Mouse (Mus musculus) hindbrain, embryonic 15.5 days (tissue): Measurements from ENCODE around the gene Prtn3. TPM values are rescaled to one million over a fixed set of nuclear protein-coding genes. Genes with fewer than 3 reads are reported as not detected.

Experiments
- ATAC-seq: fragments of 200-750 bp; cut with Nextera tagmentation; 2 replicates; pipeline ENCODE4 v1.8.0; 2017; ENCODE audit warnings: low read depth, moderate number of reproducible peaks, moderate TSS enrichment; ENCODE audit not compliant: low FRiP score
- H3K27ac ChIP-seq: fragments of 300-500 bp; sonication (generic); replicated peaks from 2 replicates; pipeline ENCODE4 v1.5.1; 2015; ENCODE audit warnings: mild to moderate bottlenecking, inconsistent platforms
- H3K27me3 ChIP-seq: fragments of 300-500 bp; sonication (generic); 2 replicates; pipeline ENCODE4 v1.6.1; 2015; ENCODE audit warnings: control low read depth, inconsistent platforms
- H3K36me3 ChIP-seq: fragments of 300-500 bp; sonication (generic); 2 replicates; pipeline ENCODE4 v1.6.1; 2015; ENCODE audit warnings: control low read depth, inconsistent platforms
- H3K4me1 ChIP-seq: fragments of 300-500 bp; sonication (generic); replicated peaks from 2 replicates; pipeline ENCODE4 v1.6.1; 2015; ENCODE audit warnings: control low read depth, inconsistent platforms
- H3K4me2 ChIP-seq: fragments of 300-500 bp; sonication (generic); 2 replicates; pipeline ENCODE4 v1.6.1; 2015; ENCODE audit warnings: moderate library complexity, mild to moderate bottlenecking, inconsistent platforms
- H3K4me3 ChIP-seq: fragments of 300-500 bp; sonication (generic); 2 replicates; pipeline ENCODE4 v1.5.1; 2015; ENCODE audit warnings: mild to moderate bottlenecking, inconsistent platforms
- H3K9ac ChIP-seq: fragments of 300-500 bp; sonication (generic); 2 replicates; pipeline ENCODE4 v1.6.1; 2015; ENCODE audit warnings: inconsistent platforms
- H3K9me3 ChIP-seq: fragments of 300-500 bp; sonication (generic); 2 replicates; pipeline ENCODE4 v1.6.1; 2016; ENCODE audit warnings: control low read depth, inconsistent platforms
- WGBS: fragments of 180-500 bp; shearing (Covaris S2); methylation state at CpG from one replicate; pipeline ENCODE4 v1.1.7; 2015; 5-methylcytosine and 5-hydroxymethylcytosine counted together
- polyA plus RNA-seq: library from polyadenylated mRNA; unstranded; fragments of >200 nt; fragmentation: Nextera tagmentation; extraction: Ambion mirVana; gene quantifications from 2 replicates; pipeline ENCODE4 v1.2.1, GENCODE M21; 2015

The Prtn3 gene
- polyA plus RNA-seq, 1 experiment from 2014 or later, result 11.0 TPM

GRCm38 (mm10) chr10:79856704-79857451 lies 17.4 kb upstream of the Prtn3 start:
- Histone ChIP-seq H3K27me3 (no peaks in the 10 kb centered on the region), H3K4me1 (peaks cover 64% of the 10 kb centered on the region), H3K9ac (peak overlapping the region; percentile 92; the same call in 1 of the 2 replicates), H3K4me2 (peak overlapping the region; percentile 90), H3K27ac (peak overlapping the region; percentile 99), H3K36me3 (peaks cover 29% of the 10 kb centered on the region), H3K4me3 (peak overlapping the region; percentile 82), H3K9me3 (no peaks in the 10 kb centered on the region)
- ATAC-seq, result no peak
- WGBS, result 46% methylated on average over 7 of the region's 7 CpGs

- ATAC-seq, result no peak
- peaks cover 58% of the 10 kb centered on the region for H3K4me1 ChIP-seq
- WGBS, result 21% methylated on average over 4 of the region's 4 CpGs
- no peaks in the 10 kb centered on the region for H3K9me3 ChIP-seq
- peaks cover 35% of the 10 kb centered on the region for H3K36me3 ChIP-seq
- H3K27ac ChIP-seq, result peak overlapping the region; percentile 99
- no peaks in the 10 kb centered on the region for H3K27me3 ChIP-seq
- H3K4me3 ChIP-seq, result peak overlapping the region; percentile 82
- peak overlapping the region; percentile 90 for H3K4me2 ChIP-seq
- H3K9ac ChIP-seq, result peak overlapping the region; percentile 92; the same call in 1 of the 2 replicates
Measured at GRCm38 (mm10) chr10:79857452-79857811, 16.8 kb upstream of the Prtn3 start.

- peak overlapping the region; percentile 90 for H3K4me2 ChIP-seq
- 54% methylated on average over 2 of the region's 2 CpGs for whole genome bisulfite sequencing
- no peaks in the 10 kb centered on the region for H3K9me3 ChIP-seq
- peaks cover 54% of the 10 kb centered on the region for H3K4me1 ChIP-seq
- peaks cover 39% of the 10 kb centered on the region for H3K36me3 ChIP-seq
- H3K4me3 ChIP-seq, result peak overlapping the region; percentile 82
- peak overlapping the region; percentile 65 for H3K27ac ChIP-seq
- H3K9ac ChIP-seq, result 0 out of 2 replicates have a peak overlapping the region, but pooled peaks have one; percentile 2
- H3K27me3 ChIP-seq, result no peaks in the 10 kb centered on the region
- ATAC-seq, result no peak
Measured at GRCm38 (mm10) chr10:79857894-79858293, 16.4 kb upstream of the Prtn3 start.

GRCm38 (mm10) chr10:79858416-79859074 lies 15.7 kb upstream of the Prtn3 start:
- WGBS, result 39% methylated on average over 17 of the region's 17 CpGs
- Histone ChIP-seq H3K4me2 (peak overlapping the region; percentile 90), H3K4me3 (peak overlapping the region; percentile 82; the same call in 1 of the 2 replicates), H3K27ac (0 out of 2 replicates have a peak overlapping the region, but pooled peaks have one; percentile 65), H3K36me3 (peaks cover 45% of the 10 kb centered on the region), H3K27me3 (no peaks in the 10 kb centered on the region), H3K4me1 (peaks cover 47% of the 10 kb centered on the region), H3K9me3 (no peaks in the 10 kb centered on the region), H3K9ac (no peak overlapping the region)
- ATAC-seq, result no peak

GRCm38 (mm10) chr10:79859116-79859515 lies 15.2 kb upstream of the Prtn3 start:
- no peak overlapping the region for H3K4me2 ChIP-seq
- H3K36me3 ChIP-seq, result peaks cover 47% of the 10 kb centered on the region
- ATAC-seq, result no peak
- H3K4me3 ChIP-seq, result no peak overlapping the region
- 82% methylated on average over 11 of the region's 11 CpGs for WGBS
- H3K9me3 ChIP-seq, result no peaks in the 10 kb centered on the region
- H3K27me3 ChIP-seq, result no peaks in the 10 kb centered on the region
- H3K27ac ChIP-seq, result no peak overlapping the region
- H3K4me1 ChIP-seq, result peaks cover 45% of the 10 kb centered on the region
- no peak overlapping the region for H3K9ac ChIP-seq

GRCm38 (mm10) chr10:79860079-79860911 lies 14.0 kb upstream of the Prtn3 start:
- Histone ChIP-seq H3K9me3 (no peaks in the 10 kb centered on the region), H3K27me3 (no peaks in the 10 kb centered on the region), H3K9ac (no peak overlapping the region), H3K36me3 (peaks cover 56% of the 10 kb centered on the region), H3K4me3 (no peak overlapping the region), H3K27ac (no peak overlapping the region), H3K4me1 (peaks cover 53% of the 10 kb centered on the region), H3K4me2 (no peak overlapping the region)
- 91% methylated on average over 26 of the region's 26 CpGs for WGBS
- no peak for ATAC-seq

- H3K9me3 ChIP-seq, result no peaks in the 10 kb centered on the region
- no peak overlapping the region for H3K27ac ChIP-seq
- peaks cover 49% of the 10 kb centered on the region for H3K4me1 ChIP-seq
- no peaks in the 10 kb centered on the region for H3K27me3 ChIP-seq
- peaks cover 67% of the 10 kb centered on the region for H3K36me3 ChIP-seq
- no peak overlapping the region for H3K4me3 ChIP-seq
- no peak overlapping the region for H3K4me2 ChIP-seq
- no peak for ATAC-seq
- H3K9ac ChIP-seq, result no peak overlapping the region
- 76% methylated on average over 25 of the region's 25 CpGs for WGBS
Measured at GRCm38 (mm10) chr10:79861230-79862048, 12.8 kb upstream of the Prtn3 start.

- H3K4me2 ChIP-seq, result no peak overlapping the region
- H3K9me3 ChIP-seq, result no peaks in the 10 kb centered on the region
- H3K27ac ChIP-seq, result peak overlapping the region; percentile 19; the same call in 1 of the 2 replicates
- no peak for ATAC-seq
- peaks cover 43% of the 10 kb centered on the region for H3K4me1 ChIP-seq
- WGBS, result 75% methylated on average over 23 of the region's 23 CpGs
- no peaks in the 10 kb centered on the region for H3K27me3 ChIP-seq
- H3K4me3 ChIP-seq, result no peak overlapping the region
- H3K9ac ChIP-seq, result no peak overlapping the region
- H3K36me3 ChIP-seq, result peaks cover 75% of the 10 kb centered on the region
Measured at GRCm38 (mm10) chr10:79862049-79862788, 12.1 kb upstream of the Prtn3 start.

GRCm38 (mm10) chr10:79862925-79863324 lies 11.4 kb upstream of the Prtn3 start:
- no peak overlapping the region for H3K4me2 ChIP-seq
- H3K4me3 ChIP-seq, result no peak overlapping the region
- H3K4me1 ChIP-seq, result peaks cover 40% of the 10 kb centered on the region
- H3K9ac ChIP-seq, result no peak overlapping the region
- no peaks in the 10 kb centered on the region for H3K27me3 ChIP-seq
- ATAC-seq, result no peak
- WGBS, result 73% methylated on average over 10 of the region's 10 CpGs
- no peaks in the 10 kb centered on the region for H3K9me3 ChIP-seq
- H3K36me3 ChIP-seq, result peaks cover 75% of the 10 kb centered on the region
- no peak overlapping the region for H3K27ac ChIP-seq

GRCm38 (mm10) chr10:79864351-79865188 lies 9.7 kb upstream of the Prtn3 start:
- Histone ChIP-seq H3K27ac (peak overlapping the region; percentile 41), H3K36me3 (peaks cover 71% of the 10 kb centered on the region), H3K9me3 (no peaks in the 10 kb centered on the region), H3K4me3 (no peak overlapping the region), H3K4me2 (no peak overlapping the region), H3K27me3 (no peaks in the 10 kb centered on the region), H3K9ac (no peak overlapping the region), H3K4me1 (peaks cover 33% of the 10 kb centered on the region)
- 55% methylated on average over 10 of the region's 10 CpGs for WGBS
- no peak for ATAC-seq
